In genomic region chr3:97654901-97655300, GRCm38 (mm10) we compare ENCODE assay signal across 10 mouse cellular contexts. TPM values are rescaled to one million over a fixed set of nuclear protein-coding genes. Genes with fewer than 3 reads are reported as not detected.
DNase-seq lines count a peak whose midpoint lies in the region; ATAC-seq and TF ChIP-seq lines count a peak whose summit lies in the region.
"Had no signal": no experiment of that assay in that cellular context is flagged by ENCODE, and none has a peak within 500 bp of the region (broad histone marks: within the 10 kb centered on the region; RNA-seq: fewer than 3 reads in every experiment).

No protein-coding gene starts in this region.

- no peaks in the 10 kb centered on the region for H3K27me3 ChIP-seq in midbrain, postnatal 0 days (ENCODE audit: insufficient read depth, low read length)
- no peaks in the 10 kb centered on the region for H3K27me3 ChIP-seq in midbrain, embryonic 10.5 days (ENCODE audit: low read depth, poor library complexity, severe bottlenecking)

- H3K4me1 ChIP-seq in midbrain, postnatal 0 days (ENCODE audit: insufficient read depth, low read length), result no peaks in the 10 kb centered on the region
- H3K4me1 ChIP-seq in midbrain, embryonic 10.5 days, result peaks cover 17% of the 10 kb centered on the region

- TF ChIP-seq CTCF in midbrain, postnatal 0 days (IDR thresholded peaks at IDR 0.05), result peak; percentile 44

- H3K9ac ChIP-seq in midbrain, postnatal 0 days (replicated peaks; ENCODE audit: low read length, poor library complexity, severe bottlenecking), result no peak overlapping the region

- no peak overlapping the region for H3K4me2 ChIP-seq in midbrain, postnatal 0 days (ENCODE audit: low read depth, low read length, poor library complexity, severe bottlenecking)

- no peak overlapping the region for H3K27ac ChIP-seq in midbrain, postnatal 0 days (ENCODE audit: low read depth, low read length)
- H3K27ac ChIP-seq in midbrain, embryonic 10.5 days (replicated peaks), result no peak overlapping the region

- no peak overlapping the region for H3K4me3 ChIP-seq in midbrain, postnatal 0 days (ENCODE audit: low read depth, low read length)
- H3K4me3 ChIP-seq in midbrain, embryonic 10.5 days, result no peak overlapping the region

- no peaks in the 10 kb centered on the region for H3K9me3 ChIP-seq in midbrain, postnatal 0 days (ENCODE audit: low read length)
- H3K9me3 ChIP-seq in midbrain, embryonic 10.5 days (replicated peaks), result no peaks in the 10 kb centered on the region

- intact Hi-C loops in gastrocnemius, postnatal 36 days (cut with DNase I), result no loop called here

- peak; percentile 16 for DNase-seq in embryo, embryonic 10.5 days (ENCODE audit: low spot score)
- no peak for DNase-seq in embryo, embryonic 10 days (ENCODE audit: low spot score)
- DNase-seq in midbrain, postnatal 0 days (ENCODE audit: low spot score), result no peak
- DNase-seq in midbrain, embryonic 10.5 days (ENCODE audit: low spot score), result no peak
- DNase-seq in kidney, postnatal 4 days, result peak; percentile 59 to 61
- peak; percentile 46 for DNase-seq in thymus, postnatal 25 days
- no peak for DNase-seq in gastrocnemius, postnatal 36 days
- no peak for DNase-seq in right cerebral cortex, postnatal 10 days (ENCODE audit: low spot score in 2 of 2)

- no peaks in the 10 kb centered on the region for H3K36me3 ChIP-seq in midbrain, postnatal 0 days (ENCODE audit: insufficient read depth, low read length)
- H3K36me3 ChIP-seq in midbrain, embryonic 10.5 days, result no peaks in the 10 kb centered on the region

- 79% methylated on average over 8 of the region's 8 CpGs for WGBS in midbrain, postnatal 0 days
- 79% methylated on average over 8 of the region's 8 CpGs for WGBS in midbrain, embryonic 10.5 days

- no peak for ATAC-seq in midbrain, postnatal 0 days (ENCODE audit: low FRiP score)

RNA-seq across cellular contexts. Expression of gene Prkab2, which starts 3.1 kb away (rescaled TPM):
- 30.4 and 33.1 TPM in 2 replicates for total RNA-seq in midbrain, postnatal 0 days (2014; rRNA removed)
- polyA plus RNA-seq in midbrain, postnatal 0 days (2015; fragmentation: Nextera tagmentation; extraction: Ambion mirVana), result 17.6 and 18.1 TPM in 2 replicates
- 7.0 and 8.4 TPM in 2 replicates for polyA plus RNA-seq in midbrain, embryonic 10.5 days (2016; fragmentation: Nextera tagmentation; extraction: Ambion mirVana)
- 100 to 1,000 TPM; 178 to 198 TPM for total RNA-seq in gastrocnemius, postnatal 36 days (2021)

RNA-seq across cellular contexts. Expression of gene Gm17651, which starts 19.6 kb away (rescaled TPM):
- not detected in 2 replicates for total RNA-seq in midbrain, postnatal 0 days (2014; rRNA removed)
- polyA plus RNA-seq in midbrain, postnatal 0 days (2015; fragmentation: Nextera tagmentation; extraction: Ambion mirVana), result not detected in 2 replicates
- polyA plus RNA-seq in midbrain, embryonic 10.5 days (2016; fragmentation: Nextera tagmentation; extraction: Ambion mirVana), result not detected in 2 replicates
- not detected for total RNA-seq in gastrocnemius, postnatal 36 days (2021)
- polyA plus RNA-seq: gonadal fat pad, adult 2 months; lung, embryonic 16.5 days had no signal

RNA-seq across cellular contexts. Expression of gene Fmo5, which starts 26.3 kb away (rescaled TPM):
- total RNA-seq in midbrain, postnatal 0 days (2014; rRNA removed), result 0.38 and 0.71 TPM in 2 replicates
- 0.60 and 0.75 TPM in 2 replicates for polyA plus RNA-seq in midbrain, postnatal 0 days (2015; fragmentation: Nextera tagmentation; extraction: Ambion mirVana)
- polyA plus RNA-seq in midbrain, embryonic 10.5 days (2016; fragmentation: Nextera tagmentation; extraction: Ambion mirVana), result 0.62 and 0.67 TPM in 2 replicates
- 1 to 10 TPM; 5.2 to 5.8 TPM for total RNA-seq in gastrocnemius, postnatal 36 days (2021)

RNA-seq across cellular contexts. Expression of gene Chd1l, which starts 44.9 kb away (rescaled TPM):
- 5.9 and 7.1 TPM in 2 replicates for total RNA-seq in midbrain, postnatal 0 days (2014; rRNA removed)
- 6.8 and 6.9 TPM in 2 replicates for polyA plus RNA-seq in midbrain, postnatal 0 days (2015; fragmentation: Nextera tagmentation; extraction: Ambion mirVana)
- polyA plus RNA-seq in midbrain, embryonic 10.5 days (2016; fragmentation: Nextera tagmentation; extraction: Ambion mirVana), result 22.6 and 23.3 TPM in 2 replicates
- total RNA-seq in gastrocnemius, postnatal 36 days (2021), result 10 to 100 TPM in 1 of 2 experiments, 1 to 10 TPM in 1; 9.6 to 10.4 TPM

Comparison
In these comparisons a context has a peak if more than half of its experiments do, and no peak if none do; other contexts are left out.
1. DNase-seq: peak in embryo, embryonic 10.5 days (single experiment), kidney, postnatal 4 days (2 of 2) and thymus, postnatal 25 days (single experiment); none in embryo, embryonic 10 days (single experiment), midbrain, postnatal 0 days (single experiment), midbrain, embryonic 10.5 days (single experiment), gastrocnemius, postnatal 36 days (0 of 2) and right cerebral cortex, postnatal 10 days (0 of 2).